Mouse (Mus musculus) neural tube, embryonic 12.5 days (tissue): ENCODE results near the gene Taf6l. TPM values are rescaled to one million over a fixed set of nuclear protein-coding genes. Genes with fewer than 3 reads are reported as not detected.

Source experiments
- ATAC-seq: fragments of 200-750 bp; cut with Nextera tagmentation; 2 replicates; pipeline ENCODE4 v1.8.0; 2017; ENCODE audit warnings: low read depth, mild to moderate bottlenecking, moderate TSS enrichment, moderate library complexity; ENCODE audit not compliant: low FRiP score
- H3K27ac ChIP-seq: fragments of 300-500 bp; sonication (generic); 2 replicates; pipeline ENCODE4 v1.5.1; 2016
- H3K27me3 ChIP-seq: fragments of 300-500 bp; sonication (generic); replicated peaks from 2 replicates; pipeline ENCODE4 v1.6.1; 2016; ENCODE audit warnings: mild to moderate bottlenecking
- H3K36me3 ChIP-seq: fragments of 300-500 bp; sonication (generic); 2 replicates; pipeline ENCODE4 v1.6.1; 2016; ENCODE audit warnings: mild to moderate bottlenecking
- H3K4me1 ChIP-seq: fragments of 300-500 bp; sonication (generic); 2 replicates; pipeline ENCODE4 v1.6.1; 2016
- H3K4me2 ChIP-seq: fragments of 300-500 bp; sonication (generic); replicated peaks from 2 replicates; pipeline ENCODE4 v1.6.1; 2016; ENCODE audit warnings: mild to moderate bottlenecking
- H3K4me3 ChIP-seq: fragments of 300-500 bp; sonication (generic); 2 replicates; pipeline ENCODE4 v1.5.1; 2016
- H3K9ac ChIP-seq: fragments of 300-500 bp; sonication (generic); 2 replicates; pipeline ENCODE4 v1.6.1; 2016; ENCODE audit warnings: mild to moderate bottlenecking
- H3K9me3 ChIP-seq: fragments of 300-500 bp; sonication (generic); 2 replicates; pipeline ENCODE4 v1.6.1; 2016; ENCODE audit warnings: mild to moderate bottlenecking
- WGBS: fragments of 180-500 bp; shearing (Covaris S2); methylation state at CpG from one replicate; pipeline ENCODE4 v1.1.7; 2016; 5-methylcytosine and 5-hydroxymethylcytosine counted together
- polyA plus RNA-seq: library from polyadenylated mRNA; unstranded; fragments of >200 nt; fragmentation: Nextera tagmentation; extraction: Ambion mirVana; gene quantifications from 2 replicates; pipeline ENCODE4 v1.2.1, GENCODE M21; 2016

Taf6l gene
- polyA plus RNA-seq, 1 experiment from 2014 or later = 29.9 TPM

- peaks cover 34% of the 10 kb centered on the region for H3K36me3 ChIP-seq
- peak overlapping the region; percentile 93 for H3K9ac ChIP-seq
- no peaks in the 10 kb centered on the region for H3K27me3 ChIP-seq
- peaks cover 33% of the 10 kb centered on the region for H3K4me1 ChIP-seq
- WGBS = 5% methylated on average over 20 of the region's 20 CpGs
- H3K4me2 ChIP-seq = peak overlapping the region; percentile 94
- peak; percentile 41 for ATAC-seq
- peak overlapping the region; percentile 72 for H3K4me3 ChIP-seq
- no peaks in the 10 kb centered on the region for H3K9me3 ChIP-seq
- peak overlapping the region; percentile 98 for H3K27ac ChIP-seq
These were observed 11.2 kb downstream of the Taf6l start for GRCm38 (mm10) chr19:8774951-8775421.

- peak; percentile 92 for ATAC-seq
- under 1% methylated on average over 68 of the region's 68 CpGs for WGBS
These were observed 12.0 kb downstream of the Taf6l start, which contains the start of gene Tmem179b for GRCm38 (mm10) chr19:8774086-8774835. Gene Tmem179b, minus strand, starts transcription at chr19:8774467.

GRCm38 (mm10) chr19:8773409-8773808 lies 12.8 kb downstream of the Taf6l start:
- peaks cover 33% of the 10 kb centered on the region for H3K4me1 ChIP-seq
- H3K27ac ChIP-seq = no peak overlapping the region
- no peaks in the 10 kb centered on the region for H3K27me3 ChIP-seq
- H3K9ac ChIP-seq = 0 out of 2 replicates have a peak overlapping the region, but pooled peaks have one; percentile 93
- H3K4me3 ChIP-seq = peak overlapping the region; percentile 72
- peak overlapping the region; percentile 94 for H3K4me2 ChIP-seq
- H3K9me3 ChIP-seq = no peaks in the 10 kb centered on the region
- 57% methylated on average over 6 of the region's 6 CpGs for WGBS
- H3K36me3 ChIP-seq = peaks cover 41% of the 10 kb centered on the region
- no peak for ATAC-seq

More at GRCm38 (mm10) chr19:8774086-8774835, 12.0 kb downstream of the Taf6l start, which contains the start of gene Tmem179b:
- H3K27me3 ChIP-seq = no peaks in the 10 kb centered on the region
- H3K4me1 ChIP-seq = peaks cover 33% of the 10 kb centered on the region
- peak within 1 kb of the TSS; percentile 94 for H3K4me2 ChIP-seq
- H3K9me3 ChIP-seq = no peaks in the 10 kb centered on the region
- H3K4me3 ChIP-seq = peak within 1 kb of the TSS; percentile 72
- peak within 1 kb of the TSS; percentile 98 for H3K27ac ChIP-seq
- H3K9ac ChIP-seq = peak within 1 kb of the TSS; percentile 93
- peaks cover 36% of the 10 kb centered on the region for H3K36me3 ChIP-seq

- no peak overlapping the region for H3K27ac ChIP-seq
- no peak for ATAC-seq
- 85% methylated on average over 5 of the region's 5 CpGs for WGBS
- no peak overlapping the region for H3K9ac ChIP-seq
- peak overlapping the region; percentile 72 for H3K4me3 ChIP-seq
- peak overlapping the region; percentile 94 for H3K4me2 ChIP-seq
- H3K27me3 ChIP-seq = no peaks in the 10 kb centered on the region
- peaks cover 33% of the 10 kb centered on the region for H3K4me1 ChIP-seq
- peaks cover 41% of the 10 kb centered on the region for H3K36me3 ChIP-seq
- no peaks in the 10 kb centered on the region for H3K9me3 ChIP-seq
These were observed 13.2 kb downstream of the Taf6l start for GRCm38 (mm10) chr19:8772996-8773395.

GRCm38 (mm10) chr19:8770567-8771270 lies 15.5 kb downstream of the Taf6l start, which contains the start of gene Tmem223:
Gene Tmem223, plus strand, starts transcription at chr19:8770996.
- Histone ChIP-seq H3K36me3 (peaks cover 63% of the 10 kb centered on the region), H3K4me2 (peak within 1 kb of the TSS; percentile 64), H3K27ac (peak within 1 kb of the TSS; percentile 60; the same call in 1 of the 2 replicates), H3K4me3 (peak within 1 kb of the TSS; percentile 79), H3K9me3 (0 out of 2 replicates have a peak, but pooled peaks cover 2% of the 10 kb centered on the region), H3K4me1 (peaks cover 32% of the 10 kb centered on the region), H3K9ac (peak within 1 kb of the TSS; percentile 94), H3K27me3 (no peaks in the 10 kb centered on the region)
- WGBS = 22% methylated on average over 29 of the region's 29 CpGs
- 0 out of 2 replicates have a peak, but pooled peaks have one; percentile 12 for ATAC-seq

GRCm38 (mm10) chr19:8765562-8765961 lies 20.7 kb downstream of the Taf6l start:
- Histone ChIP-seq H3K27ac (no peak overlapping the region), H3K4me3 (no peak overlapping the region), H3K27me3 (no peaks in the 10 kb centered on the region), H3K4me1 (peaks cover 4% of the 10 kb centered on the region; the same call in 1 of the 2 replicates), H3K9me3 (peaks cover 14% of the 10 kb centered on the region; the same call in 1 of the 2 replicates), H3K4me2 (no peak overlapping the region), H3K9ac (no peak overlapping the region), H3K36me3 (peaks cover 84% of the 10 kb centered on the region)
- WGBS = 96% methylated on average over 9 of the region's 9 CpGs
- ATAC-seq = no peak

GRCm38 (mm10) chr19:8763276-8763675 lies 22.9 kb downstream of the Taf6l start:
- Histone ChIP-seq H3K4me3 (no peak overlapping the region), H3K27me3 (no peaks in the 10 kb centered on the region), H3K9ac (no peak overlapping the region), H3K9me3 (peaks cover 14% of the 10 kb centered on the region; the same call in 1 of the 2 replicates), H3K36me3 (peaks cover 63% of the 10 kb centered on the region), H3K4me2 (no peak overlapping the region), H3K4me1 (peaks cover 8% of the 10 kb centered on the region), H3K27ac (no peak overlapping the region)
- WGBS = 93% methylated on average over 4 of the region's 4 CpGs
- ATAC-seq = no peak

GRCm38 (mm10) chr19:8760757-8761156 lies 25.5 kb downstream of the Taf6l start:
- WGBS = 84% methylated on average over 2 of the region's 2 CpGs
- no peak overlapping the region for H3K27ac ChIP-seq
- no peak overlapping the region for H3K4me3 ChIP-seq
- H3K27me3 ChIP-seq = no peaks in the 10 kb centered on the region
- H3K9me3 ChIP-seq = peaks cover 13% of the 10 kb centered on the region; the same call in 1 of the 2 replicates
- peaks cover 39% of the 10 kb centered on the region for H3K36me3 ChIP-seq
- H3K4me1 ChIP-seq = peaks cover 18% of the 10 kb centered on the region
- no peak overlapping the region for H3K4me2 ChIP-seq
- no peak for ATAC-seq
- H3K9ac ChIP-seq = no peak overlapping the region

- H3K36me3 ChIP-seq = peaks cover 35% of the 10 kb centered on the region
- peaks cover 19% of the 10 kb centered on the region for H3K4me1 ChIP-seq
- WGBS = 94% methylated on average over 2 of the region's 2 CpGs
- no peak overlapping the region for H3K27ac ChIP-seq
- H3K9ac ChIP-seq = no peak overlapping the region
- H3K4me3 ChIP-seq = no peak overlapping the region
- peak overlapping the region; percentile 77; the same call in 1 of the 2 replicates for H3K4me2 ChIP-seq
- no peaks in the 10 kb centered on the region for H3K27me3 ChIP-seq
- H3K9me3 ChIP-seq = no peaks in the 10 kb centered on the region
- no peak for ATAC-seq
These were observed 27.3 kb downstream of the Taf6l start for GRCm38 (mm10) chr19:8758899-8759298.

GRCm38 (mm10) chr19:8757471-8757998 lies 28.7 kb downstream of the Taf6l start:
- no peaks in the 10 kb centered on the region for H3K9me3 ChIP-seq
- peak overlapping the region; percentile 96 for H3K4me3 ChIP-seq
- H3K4me1 ChIP-seq = peaks cover 19% of the 10 kb centered on the region
- 8% methylated on average over 14 of the region's 14 CpGs for WGBS
- no peak for ATAC-seq
- no peaks in the 10 kb centered on the region for H3K27me3 ChIP-seq
- H3K27ac ChIP-seq = no peak overlapping the region; the same call in 1 of the 2 replicates
- peak overlapping the region; percentile 77 for H3K4me2 ChIP-seq
- H3K36me3 ChIP-seq = peaks cover 31% of the 10 kb centered on the region
- peak overlapping the region; percentile 96 for H3K9ac ChIP-seq

GRCm38 (mm10) chr19:8756635-8757387 lies 29.4 kb downstream of the Taf6l start, which contains the start of gene Nxf1:
Gene Nxf1, plus strand, starts transcription at chr19:8757073.
- Histone ChIP-seq H3K9me3 (no peaks in the 10 kb centered on the region), H3K27ac (peak within 1 kb of the TSS; percentile 80), H3K27me3 (no peaks in the 10 kb centered on the region), H3K36me3 (peaks cover 31% of the 10 kb centered on the region), H3K4me1 (peaks cover 19% of the 10 kb centered on the region), H3K4me2 (peak within 1 kb of the TSS; percentile 77), H3K9ac (peak within 1 kb of the TSS; percentile 96), H3K4me3 (peak within 1 kb of the TSS; percentile 96)
- WGBS = 1% methylated on average over 74 of the region's 75 CpGs
- peak; percentile 95 for ATAC-seq
